In genomic region chr12:4371406-4371805, GRCm38 (mm10) we compare ENCODE assay signal across 19 mouse cellular contexts.
DNase-seq lines count a peak whose midpoint lies in the region; ATAC-seq and TF ChIP-seq lines count a peak whose summit lies in the region.
"Had no signal": no experiment of that assay in that cellular context is flagged by ENCODE, and none has a peak within 500 bp of the region (broad histone marks: within the 10 kb centered on the region; RNA-seq: fewer than 3 reads in every experiment).

No protein-coding gene starts in this region.

- no peaks in the 10 kb centered on the region for H3K9me3 ChIP-seq in forebrain, embryonic 14.5 days (replicated peaks; ENCODE audit: control insufficient read depth, low read length)
- no peaks in the 10 kb centered on the region for H3K9me3 ChIP-seq in forebrain, embryonic 13.5 days (replicated peaks)
- no peaks in the 10 kb centered on the region for H3K9me3 ChIP-seq in hindbrain, embryonic 16.5 days (ENCODE audit: control insufficient read depth, low read length)
- no peaks in the 10 kb centered on the region for H3K9me3 ChIP-seq in intestine, embryonic 15.5 days
- H3K9me3 ChIP-seq: embryonic facial prominence, embryonic 13.5 days; heart, embryonic 12.5 days; hindbrain, embryonic 15.5 days had no signal

- TF ChIP-seq POLR2A in brain, embryonic 14.5 days (IDR thresholded peaks at IDR 0.05; ENCODE audit: borderline replicate concordance, extremely low read depth, insufficient read depth, insufficient read length, poor library complexity, severe bottlenecking): no peak

- H3K4me2 ChIP-seq in forebrain, embryonic 14.5 days (ENCODE audit: low read length): no peak overlapping the region
- no peak overlapping the region for H3K4me2 ChIP-seq in forebrain, embryonic 13.5 days
- no peak overlapping the region for H3K4me2 ChIP-seq in hindbrain, embryonic 16.5 days (ENCODE audit: low read length)
- H3K4me2 ChIP-seq in intestine, embryonic 15.5 days (replicated peaks): no peak overlapping the region
- H3K4me2 ChIP-seq: embryonic facial prominence, embryonic 13.5 days; heart, embryonic 12.5 days; hindbrain, embryonic 15.5 days had no signal

- H3K27ac ChIP-seq in forebrain, embryonic 14.5 days (ENCODE audit: low read depth, low read length): no peak overlapping the region
- no peak overlapping the region for H3K27ac ChIP-seq in forebrain, embryonic 13.5 days
- no peak overlapping the region for H3K27ac ChIP-seq in hindbrain, embryonic 16.5 days (ENCODE audit: low read depth, low read length)
- no peak overlapping the region for H3K27ac ChIP-seq in intestine, embryonic 15.5 days
- H3K27ac ChIP-seq: embryonic facial prominence, embryonic 13.5 days; heart, adult 2 months; hindbrain, embryonic 15.5 days had no signal

- whole genome bisulfite sequencing in forebrain, embryonic 14.5 days: 28% methylated on average over 1 of the region's 1 CpGs
- 42% methylated on average over 1 of the region's 1 CpGs for WGBS in forebrain, embryonic 13.5 days
- 58% methylated on average over 1 of the region's 1 CpGs for WGBS in hindbrain, embryonic 16.5 days
- 88% methylated on average over 1 of the region's 1 CpGs for WGBS in intestine, embryonic 15.5 days

- TF ChIP-seq CTCF in brain, embryonic 14.5 days (IDR thresholded peaks at IDR 0.05; ENCODE audit: borderline replicate concordance, extremely low read depth, insufficient read depth, insufficient read length): no peak

- peaks cover 8% of the 10 kb centered on the region for H3K4me1 ChIP-seq in forebrain, embryonic 14.5 days (ENCODE audit: control insufficient read depth, insufficient read depth, low read length)
- peaks cover 22% of the 10 kb centered on the region for H3K4me1 ChIP-seq in forebrain, embryonic 13.5 days
- peaks cover 6% of the 10 kb centered on the region for H3K4me1 ChIP-seq in hindbrain, embryonic 16.5 days (ENCODE audit: control insufficient read depth, insufficient read depth, low read depth, low read length)
- no peaks in the 10 kb centered on the region for H3K4me1 ChIP-seq in intestine, embryonic 15.5 days (replicated peaks)

- no peaks in the 10 kb centered on the region for H3K27me3 ChIP-seq in forebrain, embryonic 14.5 days (replicated peaks; ENCODE audit: control insufficient read depth, insufficient read depth, low read length)
- no peaks in the 10 kb centered on the region for H3K27me3 ChIP-seq in forebrain, embryonic 13.5 days
- H3K27me3 ChIP-seq in hindbrain, embryonic 16.5 days (replicated peaks; ENCODE audit: control insufficient read depth, insufficient read depth, low read length): no peaks in the 10 kb centered on the region
- no peaks in the 10 kb centered on the region for H3K27me3 ChIP-seq in intestine, embryonic 15.5 days (replicated peaks)
- H3K27me3 ChIP-seq: CH12.LX; embryonic facial prominence, embryonic 13.5 days; heart, embryonic 12.5 days; hindbrain, embryonic 15.5 days; Patski had no signal

- H3K9ac ChIP-seq in forebrain, embryonic 14.5 days (ENCODE audit: low read length): no peak overlapping the region
- H3K9ac ChIP-seq in forebrain, embryonic 13.5 days: no peak overlapping the region
- H3K9ac ChIP-seq in hindbrain, embryonic 16.5 days (ENCODE audit: low read depth, low read length): no peak overlapping the region
- H3K9ac ChIP-seq in intestine, embryonic 15.5 days: no peak overlapping the region
- H3K9ac ChIP-seq: embryonic facial prominence, embryonic 13.5 days; heart, embryonic 12.5 days; hindbrain, embryonic 15.5 days had no signal

- ATAC-seq in forebrain, embryonic 14.5 days: peak; percentile 40; the same call in 1 of the 2 replicates
- ATAC-seq in forebrain, embryonic 13.5 days: no peak
- ATAC-seq in hindbrain, embryonic 16.5 days: no peak
- no peak for ATAC-seq in intestine, embryonic 15.5 days
- ATAC-seq: activated CD4-positive, CD25-positive, alpha-beta regulatory T cell, adult 4 months; forebrain, embryonic 16.5 days; inflammation-experienced regulatory T-cells, adult 6 months; Patski had no signal

- no peak overlapping the region for H3K4me3 ChIP-seq in forebrain, embryonic 14.5 days (ENCODE audit: low read depth, low read length)
- no peak overlapping the region for H3K4me3 ChIP-seq in forebrain, embryonic 13.5 days
- H3K4me3 ChIP-seq in hindbrain, embryonic 16.5 days (ENCODE audit: low read length): no peak overlapping the region
- H3K4me3 ChIP-seq in intestine, embryonic 15.5 days (replicated peaks): no peak overlapping the region
- H3K4me3 ChIP-seq: embryonic facial prominence, embryonic 13.5 days; heart, adult 2 months; heart, embryonic 12.5 days; hindbrain, embryonic 15.5 days had no signal

- no peaks in the 10 kb centered on the region for H3K36me3 ChIP-seq in forebrain, embryonic 14.5 days (ENCODE audit: control insufficient read depth, insufficient read depth, low read length)
- no peaks in the 10 kb centered on the region for H3K36me3 ChIP-seq in forebrain, embryonic 13.5 days (ENCODE audit: poor library complexity, severe bottlenecking)
- no peaks in the 10 kb centered on the region for H3K36me3 ChIP-seq in hindbrain, embryonic 16.5 days (ENCODE audit: control insufficient read depth, insufficient read depth, low read length)
- H3K36me3 ChIP-seq in intestine, embryonic 15.5 days: no peaks in the 10 kb centered on the region
- H3K36me3 ChIP-seq: embryonic facial prominence, embryonic 13.5 days; heart, embryonic 12.5 days; hindbrain, embryonic 15.5 days had no signal

- peak; percentile 64 for DNase-seq in forebrain, embryonic 14.5 days (ENCODE audit: low spot score)
- DNase-seq in brain, embryonic 14.5 days (ENCODE audit: low read depth): peak; percentile 81
- DNase-seq in cerebellum, adult 8-10 months: peak; percentile 22
- peak; percentile 14 to 37 for DNase-seq in cerebellum, postnatal 36 days
- DNase-seq: adrenal gland, postnatal 14 days; gastrocnemius, postnatal 14 days; heart, adult 2 months; kidney, adult 11 months had no signal

Comparison
In these comparisons a context has a peak if more than half of its experiments do, and no peak if none do; other contexts are left out.
1. DNase-seq: peak in every context shown above with its lines; median percentile 81 in brain, embryonic 14.5 days; 64 in forebrain, embryonic 14.5 days; 26 in cerebellum, postnatal 36 days; 22 in cerebellum, adult 8-10 months.